Mouse (Mus musculus) heart, adult 2 months (tissue): ENCODE data around the gene Bri3bp.

ENCODE experiments used
- CTCF ChIP-seq: fragments of 200-600 bp; IDR thresholded peaks from 2 replicates; pipeline ENCODE4 v1.8.1; 2022; ENCODE audit warnings: antibody characterized with exemption, mild to moderate bottlenecking, moderate library complexity
- POLR2A ChIP-seq: fragments of 200-500 bp; IDR thresholded peaks from 2 replicates; pipeline ENCODE4 v1.6.1; 2011; ENCODE audit warnings: mild to moderate bottlenecking, low read depth, low read length, control low read depth; ENCODE audit not compliant: insufficient read depth

GRCm38 (mm10) chr5:125419124-125419523, 22.2 kb upstream of the Bri3bp start:
- no peak for TF ChIP-seq POLR2A
- TF ChIP-seq CTCF, result no peak
